Mouse (Mus musculus) intestine, embryonic 16.5 days (tissue): ENCODE data around the gene Cd27. TPM values are rescaled to one million over a fixed set of nuclear protein-coding genes. Genes with fewer than 3 reads are reported as not detected.

Source experiments
- ATAC-seq: fragments of 200-750 bp; cut with Nextera tagmentation; 2 replicates; pipeline ENCODE4 v1.8.0; 2017; ENCODE audit warnings: moderate TSS enrichment, moderate library complexity
- H3K27ac ChIP-seq: fragments of 300-500 bp; sonication (generic); 2 replicates; pipeline ENCODE4 v1.5.1; 2014; ENCODE audit warnings: mild to moderate bottlenecking, low read length
- H3K27me3 ChIP-seq: fragments of 300-500 bp; sonication (generic); replicated peaks from 2 replicates; pipeline ENCODE4 v1.6.1; 2014; ENCODE audit warnings: low read length, control low read depth, mixed read lengths; ENCODE audit not compliant: control insufficient read depth, insufficient read depth
- H3K36me3 ChIP-seq: fragments of 300-500 bp; sonication (generic); 2 replicates; pipeline ENCODE4 v1.6.1; 2014; ENCODE audit warnings: low read length, control low read depth; ENCODE audit not compliant: control insufficient read depth, insufficient read depth
- H3K4me1 ChIP-seq: fragments of 300-500 bp; sonication (generic); 2 replicates; pipeline ENCODE4 v1.6.1; 2014; ENCODE audit warnings: low read length, control low read depth, mixed read lengths; ENCODE audit not compliant: control insufficient read depth, insufficient read depth
- H3K4me2 ChIP-seq: fragments of 300-500 bp; sonication (generic); 2 replicates; pipeline ENCODE4 v1.6.1; 2014; ENCODE audit warnings: low read depth, low read length, control low read depth
- H3K4me3 ChIP-seq: fragments of 300-500 bp; sonication (generic); 2 replicates; pipeline ENCODE4 v1.5.1; 2014; ENCODE audit warnings: mild to moderate bottlenecking, low read length
- H3K9ac ChIP-seq: fragments of 300-500 bp; sonication (generic); 2 replicates; pipeline ENCODE4 v1.6.1; 2014; ENCODE audit warnings: low read depth, low read length
- H3K9me3 ChIP-seq: fragments of 300-500 bp; sonication (generic); 2 replicates; pipeline ENCODE4 v1.6.1; 2016; ENCODE audit warnings: low read length, control low read depth; ENCODE audit not compliant: control insufficient read depth
- WGBS: fragments of 180-500 bp; shearing (Covaris S2); extraction: QIAGEN DNeasy Blood & Tissue Kit; methylation state at CpG from one replicate; pipeline ENCODE4 v1.1.7; 2014; 5-methylcytosine and 5-hydroxymethylcytosine counted together
- polyA plus RNA-seq: library from polyadenylated mRNA; unstranded; fragments of >200 nt; fragmentation: Nextera tagmentation; extraction: Ambion mirVana; gene quantifications from 2 replicates; pipeline ENCODE4 v1.2.1, GENCODE M21; 2015

Cd27 gene
- polyA plus RNA-seq, 1 experiment from 2014 or later, result 2.0 TPM

DNA sequence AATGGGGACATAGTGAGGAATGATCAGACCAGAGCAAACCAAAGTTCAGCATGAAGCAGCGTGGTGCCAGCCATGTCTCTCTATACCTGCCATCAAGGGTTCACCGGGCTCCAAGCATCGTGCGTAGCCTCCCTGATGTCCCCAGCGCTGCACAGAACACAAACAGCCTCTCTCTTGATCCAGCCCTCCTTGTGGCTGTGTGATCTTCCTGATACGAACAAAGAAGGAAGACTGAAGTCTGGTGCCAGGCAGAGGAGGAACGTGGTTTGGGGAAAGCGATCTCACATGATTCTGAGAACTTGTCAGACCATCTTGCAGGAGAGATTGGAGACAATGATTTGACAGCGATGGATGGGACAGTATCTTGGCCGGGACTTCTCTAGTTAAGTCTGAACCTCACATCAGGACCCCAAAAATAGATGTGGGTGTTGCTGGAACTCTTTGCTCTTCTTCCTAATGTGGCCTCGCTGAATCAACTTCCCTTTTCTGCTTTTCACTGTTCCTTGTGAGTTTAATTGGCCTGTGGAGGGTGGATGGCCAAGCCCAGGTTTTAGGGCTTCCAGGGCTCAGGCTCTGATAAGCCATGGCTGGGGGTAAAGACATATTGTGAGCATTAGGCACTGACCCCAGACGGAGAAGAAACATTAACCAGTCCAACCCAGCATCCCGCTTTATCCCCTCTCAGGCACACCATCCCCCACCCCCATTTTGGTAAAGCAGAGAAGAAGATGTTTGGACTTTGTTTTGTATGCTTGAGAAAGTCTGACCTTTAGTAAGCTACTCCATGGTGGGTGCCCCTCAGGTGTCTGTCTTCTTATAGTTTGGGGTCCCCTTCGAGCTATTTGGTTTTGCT, 17.3 kb upstream of the Cd27 start:
- 77% methylated on average over 14 of the region's 14 CpGs for WGBS
- no peak for ATAC-seq

DNA sequence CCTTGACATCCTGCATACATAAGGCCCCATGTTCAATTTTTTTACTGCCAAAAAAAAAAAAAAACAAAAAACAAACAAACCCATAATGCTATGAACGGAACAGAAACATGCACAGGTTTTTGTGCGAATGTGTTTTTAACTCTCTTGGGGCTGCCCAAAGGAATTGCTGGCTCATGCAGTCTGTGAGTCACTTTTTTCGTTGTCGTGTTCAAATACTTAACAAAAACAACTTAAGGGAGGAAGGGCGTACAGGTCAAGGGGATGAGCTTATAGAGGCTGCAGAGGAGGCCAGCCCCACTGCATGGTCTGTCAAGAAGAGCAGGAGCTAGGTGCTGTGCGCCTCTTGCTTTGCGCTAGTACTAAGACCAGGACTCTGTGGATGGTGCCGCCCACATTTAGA, 15.9 kb upstream of the Cd27 start:
- no peaks in the 10 kb centered on the region for H3K36me3 ChIP-seq
- no peaks in the 10 kb centered on the region for H3K27me3 ChIP-seq
- no peak overlapping the region for H3K4me3 ChIP-seq
- H3K27ac ChIP-seq, result no peak overlapping the region
- peaks cover 7% of the 10 kb centered on the region for H3K4me1 ChIP-seq
- no peaks in the 10 kb centered on the region for H3K9me3 ChIP-seq
- no peak for ATAC-seq
- WGBS, result 88% methylated on average over 8 of the region's 8 CpGs
- H3K4me2 ChIP-seq, result no peak overlapping the region
- no peak overlapping the region for H3K9ac ChIP-seq

More for the DNA sequence above, 17.3 kb upstream of the Cd27 start:
- no peaks in the 10 kb centered on the region for H3K36me3 ChIP-seq
- H3K4me1 ChIP-seq, result peaks cover 7% of the 10 kb centered on the region
- no peak overlapping the region for H3K4me2 ChIP-seq
- H3K9ac ChIP-seq, result no peak overlapping the region
- H3K9me3 ChIP-seq, result no peaks in the 10 kb centered on the region
- H3K27me3 ChIP-seq, result no peaks in the 10 kb centered on the region
- H3K4me3 ChIP-seq, result no peak overlapping the region
- H3K27ac ChIP-seq, result no peak overlapping the region

DNA sequence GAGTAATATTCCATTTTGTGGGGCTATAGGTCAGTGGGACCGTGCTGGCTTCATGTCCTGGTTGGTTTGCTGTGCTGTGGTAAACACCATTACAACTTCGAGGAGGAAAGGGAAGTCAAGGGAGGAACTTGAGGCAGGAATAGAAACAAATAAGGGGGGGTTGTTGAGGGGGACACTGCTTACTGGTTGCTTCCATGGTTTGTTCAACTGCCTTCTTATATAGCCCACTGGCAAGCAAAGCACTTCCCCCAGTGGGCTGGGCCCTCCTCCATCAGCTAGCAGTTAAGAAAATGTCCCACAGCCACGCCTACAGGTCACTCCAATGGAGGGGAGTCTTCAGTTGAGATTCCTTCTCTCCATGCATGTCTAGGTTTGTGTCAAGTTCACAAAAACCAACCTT, 15.5 kb upstream of the Cd27 start:
- Histone ChIP-seq H3K27ac (no peak overlapping the region), H3K36me3 (no peaks in the 10 kb centered on the region), H3K4me1 (peaks cover 4% of the 10 kb centered on the region), H3K27me3 (no peaks in the 10 kb centered on the region), H3K4me2 (no peak overlapping the region), H3K4me3 (no peak overlapping the region), H3K9ac (no peak overlapping the region), H3K9me3 (no peaks in the 10 kb centered on the region)
- no peak for ATAC-seq
- WGBS, result 80% methylated on average over 3 of the region's 3 CpGs

DNA sequence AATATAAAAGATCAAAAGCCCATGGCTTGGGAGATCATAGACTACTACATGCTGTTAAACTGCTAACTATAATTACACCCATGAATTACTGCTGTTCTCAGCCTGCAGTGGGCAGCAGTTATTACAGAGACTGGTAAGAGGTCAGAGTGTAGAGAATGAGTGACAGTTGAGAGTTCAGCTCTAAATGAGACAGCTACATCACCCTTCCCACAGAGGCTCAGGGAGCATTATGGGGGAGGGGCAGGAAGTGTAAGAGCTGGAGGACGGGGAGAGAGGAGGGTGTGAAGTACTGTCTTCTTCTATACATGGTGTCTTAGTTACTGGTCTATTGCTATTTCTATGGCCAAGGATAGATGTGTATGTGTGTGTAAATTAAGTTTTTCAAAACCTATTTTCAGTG, 7.7 kb upstream of the Cd27 start:
- H3K9ac ChIP-seq, result no peak overlapping the region
- ATAC-seq, result no peak
- no peak overlapping the region for H3K4me2 ChIP-seq
- WGBS, result 24% methylated on average over 1 of the region's 1 CpGs
- no peaks in the 10 kb centered on the region for H3K27me3 ChIP-seq
- H3K4me1 ChIP-seq, result no peaks in the 10 kb centered on the region
- H3K27ac ChIP-seq, result no peak overlapping the region
- H3K9me3 ChIP-seq, result no peaks in the 10 kb centered on the region
- no peak overlapping the region for H3K4me3 ChIP-seq
- H3K36me3 ChIP-seq, result no peaks in the 10 kb centered on the region

DNA sequence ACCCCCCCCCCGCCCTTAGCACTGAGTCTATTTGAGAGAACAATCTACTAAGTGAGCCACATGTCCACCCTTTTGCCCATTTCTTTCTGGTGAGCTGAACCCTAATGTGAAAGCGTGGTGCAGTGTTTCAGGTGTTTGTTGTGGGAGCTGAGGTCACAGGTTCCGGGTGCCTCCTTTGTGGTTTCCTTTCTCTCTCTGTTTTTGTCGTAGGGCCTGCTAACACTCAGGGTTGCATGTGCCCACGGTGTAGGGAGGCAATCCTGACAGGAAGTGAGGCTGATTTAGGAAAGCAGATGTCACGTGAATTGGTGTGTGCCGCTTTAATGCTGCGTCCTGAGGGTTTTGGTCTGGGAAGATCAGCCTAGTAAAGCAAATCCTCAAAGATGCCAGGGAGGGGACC, 4.8 kb upstream of the Cd27 start:
- Histone ChIP-seq H3K4me2 (no peak overlapping the region), H3K27me3 (no peaks in the 10 kb centered on the region), H3K27ac (no peak overlapping the region), H3K36me3 (no peaks in the 10 kb centered on the region), H3K4me3 (no peak overlapping the region), H3K9me3 (no peaks in the 10 kb centered on the region), H3K9ac (no peak overlapping the region), H3K4me1 (no peaks in the 10 kb centered on the region)
- no peak for ATAC-seq
- WGBS, result 80% methylated on average over 8 of the region's 8 CpGs

DNA sequence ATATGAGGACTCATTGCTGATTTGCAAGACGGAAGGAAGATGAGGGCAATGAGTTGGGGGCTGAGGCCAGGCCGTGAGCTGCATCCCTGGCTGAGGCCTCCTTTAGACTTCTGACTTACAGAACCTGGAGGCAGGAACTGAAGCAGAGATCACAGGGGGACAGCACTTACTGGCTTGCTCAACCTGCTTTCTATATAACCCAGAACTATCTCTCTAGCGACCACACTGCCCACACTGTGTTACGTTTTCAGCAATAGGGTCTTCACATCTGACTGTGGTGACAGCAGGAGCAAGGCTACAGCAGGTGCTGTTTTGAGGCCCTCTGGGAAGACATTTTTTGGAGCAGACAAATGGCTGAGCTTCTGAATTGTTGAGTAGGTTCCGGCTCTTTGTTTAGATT, 3.8 kb upstream of the Cd27 start:
- no peaks in the 10 kb centered on the region for H3K4me1 ChIP-seq
- H3K9me3 ChIP-seq, result no peaks in the 10 kb centered on the region
- H3K4me2 ChIP-seq, result no peak overlapping the region
- no peak overlapping the region for H3K4me3 ChIP-seq
- WGBS, result 72% methylated on average over 5 of the region's 5 CpGs
- ATAC-seq, result no peak
- H3K27me3 ChIP-seq, result no peaks in the 10 kb centered on the region
- H3K27ac ChIP-seq, result no peak overlapping the region
- H3K9ac ChIP-seq, result no peak overlapping the region
- H3K36me3 ChIP-seq, result no peaks in the 10 kb centered on the region

DNA sequence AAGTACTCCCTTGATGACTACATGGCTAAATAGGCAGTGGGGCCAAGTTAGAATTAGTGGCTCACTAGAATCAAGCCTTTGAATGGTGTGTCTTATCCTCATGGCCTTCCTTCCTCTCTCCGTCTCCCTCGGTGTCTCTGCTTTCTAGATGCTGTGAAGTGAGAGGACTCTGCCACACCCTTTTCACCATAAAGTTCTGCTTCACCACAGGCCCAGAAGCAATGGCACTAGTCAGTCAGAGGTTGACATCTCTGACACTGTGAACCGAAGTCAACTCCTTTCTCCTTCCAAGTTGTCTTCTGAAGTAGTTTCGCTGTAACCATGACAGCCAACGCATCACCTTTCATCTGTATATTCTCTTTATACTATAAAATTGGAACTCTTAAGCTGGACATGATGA, 2.7 kb upstream of the Cd27 start:
- ATAC-seq, result no peak
- Histone ChIP-seq H3K27me3 (no peaks in the 10 kb centered on the region), H3K27ac (no peak overlapping the region), H3K4me2 (no peak overlapping the region), H3K9ac (no peak overlapping the region), H3K4me1 (no peaks in the 10 kb centered on the region), H3K4me3 (no peak overlapping the region), H3K9me3 (no peaks in the 10 kb centered on the region), H3K36me3 (no peaks in the 10 kb centered on the region)
- 94% methylated on average over 5 of the region's 5 CpGs for WGBS

DNA sequence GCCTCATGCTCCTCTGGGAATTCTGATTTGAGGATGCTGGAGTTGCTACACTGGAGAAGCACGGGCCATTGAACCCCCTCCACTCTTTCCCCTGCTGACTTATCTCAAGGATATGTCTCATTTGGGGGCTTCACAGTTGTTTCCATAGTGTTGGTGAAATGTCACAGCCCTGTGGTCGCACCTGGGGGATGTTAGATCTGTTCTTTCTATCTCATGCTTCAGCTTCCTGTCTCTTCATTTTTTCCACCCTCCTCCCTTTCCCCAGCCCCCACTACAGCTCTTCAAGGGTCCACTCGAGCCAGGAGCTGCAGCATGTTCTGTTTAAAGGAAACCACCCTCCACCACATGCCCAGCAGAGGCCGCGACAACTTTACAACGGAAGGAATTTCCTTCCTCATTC, 1.6 kb upstream of the Cd27 start:
- no peak for ATAC-seq
- H3K9me3 ChIP-seq, result no peaks in the 10 kb centered on the region
- H3K27me3 ChIP-seq, result no peaks in the 10 kb centered on the region
- no peak overlapping the region for H3K4me3 ChIP-seq
- H3K36me3 ChIP-seq, result no peaks in the 10 kb centered on the region
- H3K9ac ChIP-seq, result no peak overlapping the region
- no peak overlapping the region for H3K27ac ChIP-seq
- H3K4me2 ChIP-seq, result no peak overlapping the region
- 51% methylated on average over 6 of the region's 6 CpGs for WGBS
- no peaks in the 10 kb centered on the region for H3K4me1 ChIP-seq

DNA sequence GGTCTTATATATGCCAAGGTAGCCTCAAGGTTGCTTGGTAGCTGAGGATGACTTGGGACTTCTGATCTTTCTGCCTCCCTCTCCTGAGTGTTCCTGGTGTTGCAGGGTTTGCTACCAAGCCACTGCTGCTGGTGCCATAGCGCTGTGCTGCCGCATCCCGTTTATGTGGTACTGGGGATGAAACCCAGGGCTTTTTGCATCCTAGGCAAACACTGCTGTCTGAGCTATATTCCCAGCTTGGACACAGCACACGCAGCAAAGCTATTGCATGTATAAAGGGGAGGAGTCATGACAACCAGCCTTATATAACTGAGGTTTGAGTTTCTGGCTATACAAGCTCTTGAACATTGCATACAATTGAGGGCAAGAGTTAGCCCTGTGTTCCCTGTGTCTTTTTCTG, 611 bp upstream of the Cd27 start:
- no peaks in the 10 kb centered on the region for H3K9me3 ChIP-seq
- no peak overlapping the region for H3K4me2 ChIP-seq
- no peaks in the 10 kb centered on the region for H3K27me3 ChIP-seq
- no peak overlapping the region for H3K27ac ChIP-seq
- 88% methylated on average over 4 of the region's 4 CpGs for WGBS
- no peak overlapping the region for H3K4me3 ChIP-seq
- no peak overlapping the region for H3K9ac ChIP-seq
- ATAC-seq, result no peak
- no peaks in the 10 kb centered on the region for H3K4me1 ChIP-seq
- H3K36me3 ChIP-seq, result no peaks in the 10 kb centered on the region

DNA sequence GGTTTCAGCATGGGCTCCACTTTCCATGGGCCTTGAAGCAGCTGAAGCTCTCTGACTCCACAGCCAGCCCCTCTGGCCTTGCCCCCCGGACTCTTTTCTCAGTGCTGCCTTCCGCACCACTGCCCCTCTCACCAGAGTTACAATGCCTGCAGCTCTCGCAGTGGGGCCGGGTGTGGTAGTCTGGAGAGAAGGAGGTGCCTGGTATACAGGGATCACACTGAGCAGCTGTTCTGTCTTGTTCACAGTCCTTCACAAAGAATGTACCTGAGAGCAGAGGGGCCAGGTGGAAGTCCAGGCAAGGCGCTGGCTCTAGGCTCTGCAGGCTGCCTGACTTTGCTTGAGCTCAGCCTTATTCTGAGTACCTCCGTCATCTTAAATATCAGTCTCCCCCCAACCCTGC, 469 bp downstream of the Cd27 start:
- no peaks in the 10 kb centered on the region for H3K36me3 ChIP-seq
- WGBS, result 82% methylated on average over 6 of the region's 6 CpGs
- no peak for ATAC-seq
- H3K9me3 ChIP-seq, result no peaks in the 10 kb centered on the region
- no peak overlapping the region for H3K27ac ChIP-seq
- no peak overlapping the region for H3K9ac ChIP-seq
- H3K4me1 ChIP-seq, result peaks cover 8% of the 10 kb centered on the region; the same call in 1 of the 2 replicates
- H3K27me3 ChIP-seq, result no peaks in the 10 kb centered on the region
- no peak overlapping the region for H3K4me3 ChIP-seq
- no peak overlapping the region for H3K4me2 ChIP-seq
